Mouse (Mus musculus) hindbrain, embryonic 15.5 days (tissue): Measurements from ENCODE around the gene Gpc3. TPM values are rescaled to one million over a fixed set of nuclear protein-coding genes. Genes with fewer than 3 reads are reported as not detected.

ENCODE experiments used
- ATAC-seq: fragments of 200-750 bp; cut with Nextera tagmentation; 2 replicates; pipeline ENCODE4 v1.8.0; 2017; ENCODE audit warnings: low read depth, moderate number of reproducible peaks, moderate TSS enrichment; ENCODE audit not compliant: low FRiP score
- H3K27ac ChIP-seq: fragments of 300-500 bp; sonication (generic); replicated peaks from 2 replicates; pipeline ENCODE4 v1.5.1; 2015; ENCODE audit warnings: mild to moderate bottlenecking, inconsistent platforms
- H3K27me3 ChIP-seq: fragments of 300-500 bp; sonication (generic); 2 replicates; pipeline ENCODE4 v1.6.1; 2015; ENCODE audit warnings: control low read depth, inconsistent platforms
- H3K36me3 ChIP-seq: fragments of 300-500 bp; sonication (generic); 2 replicates; pipeline ENCODE4 v1.6.1; 2015; ENCODE audit warnings: control low read depth, inconsistent platforms
- H3K4me1 ChIP-seq: fragments of 300-500 bp; sonication (generic); replicated peaks from 2 replicates; pipeline ENCODE4 v1.6.1; 2015; ENCODE audit warnings: control low read depth, inconsistent platforms
- H3K4me2 ChIP-seq: fragments of 300-500 bp; sonication (generic); 2 replicates; pipeline ENCODE4 v1.6.1; 2015; ENCODE audit warnings: moderate library complexity, mild to moderate bottlenecking, inconsistent platforms
- H3K4me3 ChIP-seq: fragments of 300-500 bp; sonication (generic); 2 replicates; pipeline ENCODE4 v1.5.1; 2015; ENCODE audit warnings: mild to moderate bottlenecking, inconsistent platforms
- H3K9ac ChIP-seq: fragments of 300-500 bp; sonication (generic); 2 replicates; pipeline ENCODE4 v1.6.1; 2015; ENCODE audit warnings: inconsistent platforms
- H3K9me3 ChIP-seq: fragments of 300-500 bp; sonication (generic); 2 replicates; pipeline ENCODE4 v1.6.1; 2016; ENCODE audit warnings: control low read depth, inconsistent platforms
- WGBS: fragments of 180-500 bp; shearing (Covaris S2); methylation state at CpG from one replicate; pipeline ENCODE4 v1.1.7; 2015; 5-methylcytosine and 5-hydroxymethylcytosine counted together
- polyA plus RNA-seq: library from polyadenylated mRNA; unstranded; fragments of >200 nt; fragmentation: Nextera tagmentation; extraction: Ambion mirVana; gene quantifications from 2 replicates; pipeline ENCODE4 v1.2.1, GENCODE M21; 2015

Gene Gpc3
- polyA plus RNA-seq, 1 experiment from 2014 or later: 76.4 TPM

- Histone ChIP-seq H3K9me3 (no peaks in the 10 kb centered on the region), H3K27me3 (no peaks in the 10 kb centered on the region), H3K4me2 (no peak overlapping the region), H3K27ac (no peak overlapping the region), H3K36me3 (no peaks in the 10 kb centered on the region), H3K9ac (no peak overlapping the region), H3K4me3 (no peak overlapping the region), H3K4me1 (0 out of 2 replicates have a peak, but pooled peaks cover 4% of the 10 kb centered on the region)
- 68% methylated on average over 3 of the region's 3 CpGs for WGBS
- ATAC-seq: no peak
These were observed 4.1 kb upstream of the Gpc3 start for GRCm38 (mm10) chrX:52617813-52618212.

GRCm38 (mm10) chrX:52616152-52616551 lies 2.4 kb upstream of the Gpc3 start:
- WGBS: 82% methylated on average over 5 of the region's 5 CpGs
- H3K4me2 ChIP-seq: no peak overlapping the region
- no peaks in the 10 kb centered on the region for H3K9me3 ChIP-seq
- no peak overlapping the region for H3K27ac ChIP-seq
- no peak for ATAC-seq
- H3K9ac ChIP-seq: no peak overlapping the region
- 0 out of 2 replicates have a peak, but pooled peaks cover 6% of the 10 kb centered on the region for H3K4me1 ChIP-seq
- no peak overlapping the region for H3K4me3 ChIP-seq
- H3K27me3 ChIP-seq: no peaks in the 10 kb centered on the region
- H3K36me3 ChIP-seq: no peaks in the 10 kb centered on the region

GRCm38 (mm10) chrX:52614031-52614381 lies 256 bp upstream of the Gpc3 start:
- 0 out of 2 replicates have a peak, but pooled peaks cover 6% of the 10 kb centered on the region for H3K4me1 ChIP-seq
- no peaks in the 10 kb centered on the region for H3K36me3 ChIP-seq
- H3K27me3 ChIP-seq: no peaks in the 10 kb centered on the region
- peak overlapping the region; percentile 88 for H3K4me2 ChIP-seq
- no peaks in the 10 kb centered on the region for H3K9me3 ChIP-seq
- H3K9ac ChIP-seq: peak overlapping the region; percentile 32; the same call in 1 of the 2 replicates
- WGBS: 28% methylated on average over 21 of the region's 23 CpGs
- H3K27ac ChIP-seq: no peak overlapping the region
- peak; percentile 96 for ATAC-seq
- H3K4me3 ChIP-seq: peak overlapping the region; percentile 48

GRCm38 (mm10) chrX:52612806-52613205 lies 944 bp downstream of the Gpc3 start:
- whole genome bisulfite sequencing: 17% methylated on average over 12 of the region's 12 CpGs
- Histone ChIP-seq H3K4me1 (0 out of 2 replicates have a peak, but pooled peaks cover 6% of the 10 kb centered on the region), H3K9ac (peak overlapping the region; percentile 11; the same call in 1 of the 2 replicates), H3K4me3 (peak overlapping the region; percentile 48), H3K27me3 (no peaks in the 10 kb centered on the region), H3K4me2 (peak overlapping the region; percentile 88), H3K9me3 (no peaks in the 10 kb centered on the region), H3K36me3 (no peaks in the 10 kb centered on the region), H3K27ac (no peak overlapping the region)
- ATAC-seq: no peak

- peak overlapping the region; percentile 48 for H3K4me3 ChIP-seq
- 25% methylated on average over 28 of the region's 28 CpGs for WGBS
- peak overlapping the region; percentile 11; the same call in 1 of the 2 replicates for H3K9ac ChIP-seq
- H3K27ac ChIP-seq: no peak overlapping the region; the same call in 1 of the 2 replicates
- peak overlapping the region; percentile 88 for H3K4me2 ChIP-seq
- no peak for ATAC-seq
- no peaks in the 10 kb centered on the region for H3K9me3 ChIP-seq
- 0 out of 2 replicates have a peak, but pooled peaks cover 6% of the 10 kb centered on the region for H3K4me1 ChIP-seq
- no peaks in the 10 kb centered on the region for H3K27me3 ChIP-seq
- no peaks in the 10 kb centered on the region for H3K36me3 ChIP-seq
These were observed 1.6 kb downstream of the Gpc3 start for GRCm38 (mm10) chrX:52611987-52612670.

- Histone ChIP-seq H3K27me3 (no peaks in the 10 kb centered on the region), H3K4me1 (0 out of 2 replicates have a peak, but pooled peaks cover 6% of the 10 kb centered on the region), H3K9me3 (no peaks in the 10 kb centered on the region), H3K9ac (no peak overlapping the region), H3K4me3 (no peak overlapping the region), H3K4me2 (peak overlapping the region; percentile 88), H3K36me3 (no peaks in the 10 kb centered on the region), H3K27ac (no peak overlapping the region)
- no peak for ATAC-seq
- 34% methylated on average over 6 of the region's 6 CpGs for WGBS
These were observed 2.2 kb downstream of the Gpc3 start for GRCm38 (mm10) chrX:52611541-52611940.

GRCm38 (mm10) chrX:52603143-52603542 lies 10.6 kb downstream of the Gpc3 start:
- Histone ChIP-seq H3K36me3 (no peaks in the 10 kb centered on the region), H3K27ac (no peak overlapping the region), H3K4me3 (no peak overlapping the region), H3K27me3 (no peaks in the 10 kb centered on the region), H3K9me3 (no peaks in the 10 kb centered on the region), H3K9ac (no peak overlapping the region), H3K4me2 (no peak overlapping the region), H3K4me1 (no peaks in the 10 kb centered on the region)
- no peak for ATAC-seq
- WGBS: 75% methylated on average over 4 of the region's 4 CpGs

- no peak overlapping the region for H3K27ac ChIP-seq
- ATAC-seq: no peak
- H3K4me1 ChIP-seq: no peaks in the 10 kb centered on the region
- H3K27me3 ChIP-seq: no peaks in the 10 kb centered on the region
- H3K4me3 ChIP-seq: no peak overlapping the region
- H3K9ac ChIP-seq: no peak overlapping the region
- no peaks in the 10 kb centered on the region for H3K36me3 ChIP-seq
- WGBS: 77% methylated on average over 1 of the region's 1 CpGs
- H3K4me2 ChIP-seq: no peak overlapping the region
- no peaks in the 10 kb centered on the region for H3K9me3 ChIP-seq
These were observed 14.5 kb downstream of the Gpc3 start for GRCm38 (mm10) chrX:52599246-52599645.

- Histone ChIP-seq H3K27ac (no peak overlapping the region), H3K9ac (no peak overlapping the region), H3K4me3 (no peak overlapping the region), H3K9me3 (no peaks in the 10 kb centered on the region), H3K27me3 (no peaks in the 10 kb centered on the region), H3K36me3 (no peaks in the 10 kb centered on the region), H3K4me1 (no peaks in the 10 kb centered on the region), H3K4me2 (no peak overlapping the region)
- ATAC-seq: no peak
These were observed 26.1 kb downstream of the Gpc3 start for GRCm38 (mm10) chrX:52587671-52588070.

GRCm38 (mm10) chrX:52559995-52560394 lies 53.8 kb downstream of the Gpc3 start:
- H3K9me3 ChIP-seq: no peaks in the 10 kb centered on the region
- H3K4me1 ChIP-seq: no peaks in the 10 kb centered on the region
- 70% methylated on average over 4 of the region's 4 CpGs for WGBS
- no peak overlapping the region for H3K4me2 ChIP-seq
- no peak overlapping the region for H3K4me3 ChIP-seq
- ATAC-seq: no peak
- H3K9ac ChIP-seq: no peak overlapping the region
- H3K36me3 ChIP-seq: no peaks in the 10 kb centered on the region
- H3K27ac ChIP-seq: no peak overlapping the region
- no peaks in the 10 kb centered on the region for H3K27me3 ChIP-seq

GRCm38 (mm10) chrX:52558526-52558925 lies 55.2 kb downstream of the Gpc3 start:
- Histone ChIP-seq H3K27me3 (no peaks in the 10 kb centered on the region), H3K4me1 (no peaks in the 10 kb centered on the region), H3K9ac (no peak overlapping the region), H3K4me2 (no peak overlapping the region), H3K27ac (no peak overlapping the region), H3K36me3 (no peaks in the 10 kb centered on the region), H3K4me3 (no peak overlapping the region), H3K9me3 (no peaks in the 10 kb centered on the region)
- ATAC-seq: no peak
- 66% methylated on average over 5 of the region's 5 CpGs for WGBS

GRCm38 (mm10) chrX:52557489-52557888 lies 56.3 kb downstream of the Gpc3 start:
- no peak overlapping the region for H3K4me2 ChIP-seq
- no peak for ATAC-seq
- no peaks in the 10 kb centered on the region for H3K4me1 ChIP-seq
- H3K9ac ChIP-seq: no peak overlapping the region
- no peak overlapping the region for H3K4me3 ChIP-seq
- 84% methylated on average over 6 of the region's 6 CpGs for WGBS
- H3K27me3 ChIP-seq: no peaks in the 10 kb centered on the region
- no peaks in the 10 kb centered on the region for H3K9me3 ChIP-seq
- no peaks in the 10 kb centered on the region for H3K36me3 ChIP-seq
- no peak overlapping the region for H3K27ac ChIP-seq

- Histone ChIP-seq H3K27me3 (no peaks in the 10 kb centered on the region), H3K27ac (no peak overlapping the region), H3K9ac (no peak overlapping the region), H3K9me3 (no peaks in the 10 kb centered on the region), H3K4me3 (no peak overlapping the region), H3K36me3 (no peaks in the 10 kb centered on the region), H3K4me2 (no peak overlapping the region), H3K4me1 (no peaks in the 10 kb centered on the region)
- no peak for ATAC-seq
- 39% methylated on average over 1 of the region's 1 CpGs for WGBS
These were observed 62.5 kb downstream of the Gpc3 start for GRCm38 (mm10) chrX:52551296-52551695.
